8 mouse cellular contexts compared by ENCODE assay signal in genomic region chr9:57834629-57835417, GRCm38 (mm10). TPM values are rescaled to one million over a fixed set of nuclear protein-coding genes. Genes with fewer than 3 reads are reported as not detected.
A peak's percentile ranks its signal among the peaks of the same experiment; 100 is the strongest.
DNase-seq lines count a peak whose midpoint lies in the region; ATAC-seq and TF ChIP-seq lines count a peak whose summit lies in the region.

No protein-coding gene starts in this region.

- peak overlapping the region; percentile 88 for H3K4me2 ChIP-seq in embryonic facial prominence, embryonic 13.5 days
- peak overlapping the region; percentile 70 for H3K4me2 ChIP-seq in limb, embryonic 11.5 days (ENCODE audit: low read depth, severe bottlenecking)

- no peak for TF ChIP-seq CTCF in olfactory bulb, adult 2 months (IDR thresholded peaks at IDR 0.05; ENCODE audit: insufficient read depth, low read depth, low read length)

- H3K36me3 ChIP-seq in megakaryocyte, embryonic 14.5 days (replicated peaks; ENCODE audit: low read length), result peaks cover 50% of the 10 kb centered on the region
- no peaks in the 10 kb centered on the region for H3K36me3 ChIP-seq in embryonic facial prominence, embryonic 13.5 days
- H3K36me3 ChIP-seq in limb, embryonic 11.5 days (ENCODE audit: control insufficient read depth, insufficient read depth, low read length), result no peaks in the 10 kb centered on the region

- no peak for ATAC-seq in megakaryocyte, adult 5-6 weeks (ENCODE audit: poor library complexity, severe bottlenecking)
- ATAC-seq in embryonic facial prominence, embryonic 13.5 days (ENCODE audit: insufficient number of reproducible peaks, insufficient read depth, low FRiP score, low TSS enrichment, low read depth), result no peak
- ATAC-seq in limb, embryonic 11.5 days (ENCODE audit: insufficient number of reproducible peaks, low FRiP score, low TSS enrichment, low read depth), result no peak

- no peak for TF ChIP-seq POLR2A in olfactory bulb, adult 2 months (IDR thresholded peaks at IDR 0.05; ENCODE audit: insufficient read depth, low read depth, low read length)

- 9% methylated on average over 11 of the region's 11 CpGs for WGBS in embryonic facial prominence, embryonic 13.5 days
- WGBS in limb, embryonic 11.5 days, result 4% methylated on average over 11 of the region's 11 CpGs
- WGBS in olfactory bulb, adult 2 months, result 35% methylated on average over 11 of the region's 11 CpGs

- no peak overlapping the region for H3K27ac ChIP-seq in embryonic facial prominence, embryonic 13.5 days
- H3K27ac ChIP-seq in limb, embryonic 11.5 days (replicated peaks; ENCODE audit: low read depth, low read length), result no peak overlapping the region
- 0 out of 2 replicates have a peak overlapping the region, but pooled peaks have one; percentile 67 for H3K27ac ChIP-seq in olfactory bulb, adult 2 months (ENCODE audit: insufficient read depth, low read depth, low read length)

- no peak for DNase-seq in limb, embryonic 11.5 days (ENCODE audit: low spot score)
- no peak for DNase-seq in layer of hippocampus, postnatal 10 days (ENCODE audit: low spot score in 2 of 2)
- DNase-seq in frontal cortex, postnatal 25 days (ENCODE audit: low spot score in 2 of 2), result no peak
- DNase-seq in right cerebral cortex, postnatal 36 days (ENCODE audit: low spot score in 2 of 2), result no peak

- no peaks in the 10 kb centered on the region for H3K9me3 ChIP-seq in megakaryocyte, embryonic 14.5 days
- no peaks in the 10 kb centered on the region for H3K9me3 ChIP-seq in embryonic facial prominence, embryonic 13.5 days
- H3K9me3 ChIP-seq in limb, embryonic 11.5 days (ENCODE audit: control insufficient read depth, low read length), result no peaks in the 10 kb centered on the region

- no peak overlapping the region for H3K9ac ChIP-seq in embryonic facial prominence, embryonic 13.5 days
- H3K9ac ChIP-seq in limb, embryonic 11.5 days (ENCODE audit: low read length), result no peak overlapping the region

- H3K4me3 ChIP-seq in megakaryocyte, embryonic 14.5 days (replicated peaks), result peak overlapping the region; percentile 91
- H3K4me3 ChIP-seq in embryonic facial prominence, embryonic 13.5 days, result peak overlapping the region; percentile 12; the same call in 1 of the 2 replicates
- H3K4me3 ChIP-seq in limb, embryonic 11.5 days (ENCODE audit: low read depth, low read length), result peak overlapping the region; percentile 86
- no peak overlapping the region for H3K4me3 ChIP-seq in olfactory bulb, adult 2 months (ENCODE audit: insufficient read depth, low read depth, low read length)

- H3K27me3 ChIP-seq in megakaryocyte, embryonic 14.5 days (replicated peaks), result no peaks in the 10 kb centered on the region
- H3K27me3 ChIP-seq in embryonic facial prominence, embryonic 13.5 days, result peaks cover 7% of the 10 kb centered on the region
- H3K27me3 ChIP-seq in limb, embryonic 11.5 days (ENCODE audit: control insufficient read depth, insufficient read depth, low read length), result no peaks in the 10 kb centered on the region

- peaks cover 79% of the 10 kb centered on the region for H3K4me1 ChIP-seq in megakaryocyte, embryonic 14.5 days
- peaks cover 54% of the 10 kb centered on the region for H3K4me1 ChIP-seq in embryonic facial prominence, embryonic 13.5 days
- H3K4me1 ChIP-seq in limb, embryonic 11.5 days (ENCODE audit: control insufficient read depth, insufficient read depth, low read length), result peaks cover 40% of the 10 kb centered on the region
- peaks cover 20% of the 10 kb centered on the region for H3K4me1 ChIP-seq in olfactory bulb, adult 2 months (ENCODE audit: control insufficient read depth, insufficient read depth, low read length)

RNA-seq across cellular contexts. Expression of gene Arid3b, which starts 1.8 kb away (rescaled TPM):
- polyA plus RNA-seq in megakaryocyte, embryonic 14.5 days (2012; ENCODE audit: insufficient read depth, low replicate concordance), result 33.5 and 107 TPM in 2 replicates
- 23.0 and 23.7 TPM in 2 replicates for total RNA-seq in megakaryocyte, adult 5-6 weeks (2015)
- 7.6 and 12.6 TPM in 2 replicates for total RNA-seq in megakaryocyte, adult 5-6 weeks (2017)
- polyA plus RNA-seq in embryonic facial prominence, embryonic 13.5 days (2015; fragmentation: Nextera tagmentation; extraction: Ambion mirVana), result 6.7 and 6.8 TPM in 2 replicates
- 35.8 and 38.9 TPM in 2 replicates for polyA plus RNA-seq in limb, embryonic 11.5 days (2014; fragmentation: Nextera tagmentation; extraction: Ambion mirVana)
- polyA plus RNA-seq in olfactory bulb, adult 2 months (2012; ENCODE audit: insufficient read depth, insufficient read length, low replicate concordance, missing spikeins), result not detected in 2 replicates
- total RNA-seq in layer of hippocampus, postnatal 10 days (2021), result 10 to 100 TPM; 10.0 to 11.8 TPM
